Mouse (Mus musculus): ENCODE results near the gene Cd81. TPM values are rescaled to one million over a fixed set of nuclear protein-coding genes. Genes with fewer than 3 reads are reported as not detected.

Gene Cd81
- polyA plus RNA-seq, 1 experiment from 2014 or later, result 276 TPM

GRCm38 (mm10) chr7:143053008-143053899 lies 715 bp downstream of the Cd81 start:
- H3K36me3 ChIP-seq (ENCODE audit: control insufficient read depth, insufficient read depth, low read length), result no peaks in the 10 kb centered on the region
- H3K9ac ChIP-seq (ENCODE audit: low read length), result peak overlapping the region; percentile 94
- no peaks in the 10 kb centered on the region for H3K27me3 ChIP-seq (ENCODE audit: control insufficient read depth, insufficient read depth, low read length)
- peak overlapping the region; percentile 57 for H3K27ac ChIP-seq (ENCODE audit: low read depth, low read length)
- ATAC-seq (ENCODE audit: low FRiP score) (peak; percentile 72), DNase-seq (ENCODE audit: low spot score, missing footprints) (peak; percentile 97)
- peaks cover 25% of the 10 kb centered on the region for H3K4me1 ChIP-seq (ENCODE audit: control insufficient read depth, insufficient read depth, low read length)
- no peaks in the 10 kb centered on the region for H3K9me3 ChIP-seq (ENCODE audit: control insufficient read depth, low read length)
- WGBS, result under 1% methylated on average over 46 of the region's 46 CpGs
- peak overlapping the region; percentile 93 for H3K4me3 ChIP-seq (ENCODE audit: low read depth, low read length)
- peak overlapping the region; percentile 93 for H3K4me2 ChIP-seq

- Histone ChIP-seq H3K27ac (ENCODE audit: low read depth, low read length) (no peak overlapping the region), H3K4me1 (ENCODE audit: control insufficient read depth, insufficient read depth, low read length) (peaks cover 25% of the 10 kb centered on the region), H3K4me3 (ENCODE audit: low read depth, low read length) (peak overlapping the region; percentile 93), H3K27me3 (ENCODE audit: control insufficient read depth, insufficient read depth, low read length) (no peaks in the 10 kb centered on the region), H3K9me3 (ENCODE audit: control insufficient read depth, low read length) (no peaks in the 10 kb centered on the region), H3K36me3 (ENCODE audit: control insufficient read depth, insufficient read depth, low read length) (no peaks in the 10 kb centered on the region), H3K9ac (ENCODE audit: low read length) (peak overlapping the region; percentile 94), H3K4me2 (peak overlapping the region; percentile 93)
- WGBS, result 65% methylated on average over 11 of the region's 11 CpGs
- DNase-seq (ENCODE audit: low spot score, missing footprints) (peak; percentile 86), ATAC-seq (ENCODE audit: low FRiP score) (no peak)
These were observed 1.5 kb downstream of the Cd81 start for GRCm38 (mm10) chr7:143053961-143054611.

- Histone ChIP-seq H3K27ac (ENCODE audit: low read depth, low read length) (no peak overlapping the region), H3K4me1 (ENCODE audit: control insufficient read depth, insufficient read depth, low read length) (peaks cover 25% of the 10 kb centered on the region)
- WGBS, result 60% methylated on average over 3 of the region's 3 CpGs
These were observed 2.0 kb downstream of the Cd81 start for GRCm38 (mm10) chr7:143054612-143054965.

GRCm38 (mm10) chr7:143055001-143055400 lies 2.5 kb downstream of the Cd81 start:
- H3K27me3 ChIP-seq (ENCODE audit: control insufficient read depth, insufficient read depth, low read length), result no peaks in the 10 kb centered on the region
- peak overlapping the region; percentile 93; the same call in 1 of the 2 replicates for H3K4me2 ChIP-seq
- whole genome bisulfite sequencing, result 81% methylated on average over 3 of the region's 3 CpGs
- no peak for ATAC-seq (ENCODE audit: low FRiP score)
- DNase-seq (ENCODE audit: low spot score, missing footprints), result peak; percentile 45
- no peaks in the 10 kb centered on the region for H3K9me3 ChIP-seq (ENCODE audit: control insufficient read depth, low read length)
- H3K4me3 ChIP-seq (ENCODE audit: low read depth, low read length), result no peak overlapping the region
- H3K27ac ChIP-seq (ENCODE audit: low read depth, low read length), result no peak overlapping the region
- H3K36me3 ChIP-seq (ENCODE audit: control insufficient read depth, insufficient read depth, low read length), result no peaks in the 10 kb centered on the region
- peaks cover 25% of the 10 kb centered on the region for H3K4me1 ChIP-seq (ENCODE audit: control insufficient read depth, insufficient read depth, low read length)
- 0 out of 2 replicates have a peak overlapping the region, but pooled peaks have one; percentile 9 for H3K9ac ChIP-seq (ENCODE audit: low read length)

More at GRCm38 (mm10) chr7:143054612-143054965, 2.0 kb downstream of the Cd81 start:
- Histone ChIP-seq H3K4me2 (peak overlapping the region; percentile 93), H3K27me3 (ENCODE audit: control insufficient read depth, insufficient read depth, low read length) (no peaks in the 10 kb centered on the region), H3K4me3 (ENCODE audit: low read depth, low read length) (peak overlapping the region; percentile 93), H3K36me3 (ENCODE audit: control insufficient read depth, insufficient read depth, low read length) (no peaks in the 10 kb centered on the region), H3K9me3 (ENCODE audit: control insufficient read depth, low read length) (no peaks in the 10 kb centered on the region), H3K9ac (ENCODE audit: low read length) (0 out of 2 replicates have a peak overlapping the region, but pooled peaks have one; percentile 9)
- DNase-seq (ENCODE audit: low spot score, missing footprints) (no peak), ATAC-seq (ENCODE audit: low FRiP score) (no peak)

- H3K4me3 ChIP-seq (ENCODE audit: low read depth, low read length), result no peak overlapping the region
- peaks cover 25% of the 10 kb centered on the region for H3K4me1 ChIP-seq (ENCODE audit: control insufficient read depth, insufficient read depth, low read length)
- H3K27me3 ChIP-seq (ENCODE audit: control insufficient read depth, insufficient read depth, low read length), result no peaks in the 10 kb centered on the region
- WGBS, result 88% methylated on average over 11 of the region's 11 CpGs
- no peak overlapping the region for H3K9ac ChIP-seq (ENCODE audit: low read length)
- H3K9me3 ChIP-seq (ENCODE audit: control insufficient read depth, low read length), result no peaks in the 10 kb centered on the region
- DNase-seq (ENCODE audit: low spot score, missing footprints) (no peak), ATAC-seq (ENCODE audit: low FRiP score) (no peak)
- H3K36me3 ChIP-seq (ENCODE audit: control insufficient read depth, insufficient read depth, low read length), result no peaks in the 10 kb centered on the region
- H3K27ac ChIP-seq (ENCODE audit: low read depth, low read length), result no peak overlapping the region
- H3K4me2 ChIP-seq, result no peak overlapping the region
These were observed 3.1 kb downstream of the Cd81 start for GRCm38 (mm10) chr7:143055499-143056186.

- Histone ChIP-seq H3K36me3 (ENCODE audit: control insufficient read depth, insufficient read depth, low read length) (no peaks in the 10 kb centered on the region; the same call in 1 of the 2 replicates), H3K9ac (ENCODE audit: low read length) (no peak overlapping the region), H3K9me3 (ENCODE audit: control insufficient read depth, low read length) (no peaks in the 10 kb centered on the region), H3K4me3 (ENCODE audit: low read depth, low read length) (no peak overlapping the region), H3K4me2 (no peak overlapping the region), H3K27ac (ENCODE audit: low read depth, low read length) (no peak overlapping the region), H3K27me3 (ENCODE audit: control insufficient read depth, insufficient read depth, low read length) (no peaks in the 10 kb centered on the region), H3K4me1 (ENCODE audit: control insufficient read depth, insufficient read depth, low read length) (peaks cover 24% of the 10 kb centered on the region)
- ATAC-seq (ENCODE audit: low FRiP score), result no peak
- 93% methylated on average over 5 of the region's 5 CpGs for WGBS
- no peak for DNase-seq (ENCODE audit: low spot score, missing footprints)
These were observed 4.5 kb downstream of the Cd81 start for GRCm38 (mm10) chr7:143057023-143057422.

- 84% methylated on average over 9 of the region's 9 CpGs for WGBS
- H3K4me2 ChIP-seq, result no peak overlapping the region
- peaks cover under 1% of the 10 kb centered on the region; the same call in 1 of the 2 replicates for H3K36me3 ChIP-seq (ENCODE audit: control insufficient read depth, insufficient read depth, low read length)
- H3K9ac ChIP-seq (ENCODE audit: low read length), result no peak overlapping the region
- DNase-seq (ENCODE audit: low spot score, missing footprints) (no peak), ATAC-seq (ENCODE audit: low FRiP score) (no peak)
- no peaks in the 10 kb centered on the region for H3K27me3 ChIP-seq (ENCODE audit: control insufficient read depth, insufficient read depth, low read length)
- peaks cover 21% of the 10 kb centered on the region for H3K4me1 ChIP-seq (ENCODE audit: control insufficient read depth, insufficient read depth, low read length)
- no peak overlapping the region for H3K27ac ChIP-seq (ENCODE audit: low read depth, low read length)
- no peaks in the 10 kb centered on the region for H3K9me3 ChIP-seq (ENCODE audit: control insufficient read depth, low read length)
- no peak overlapping the region for H3K4me3 ChIP-seq (ENCODE audit: low read depth, low read length)
These were observed 5.2 kb downstream of the Cd81 start for GRCm38 (mm10) chr7:143057667-143058220.

GRCm38 (mm10) chr7:143058221-143058697 lies 5.7 kb downstream of the Cd81 start:
- DNase-seq (ENCODE audit: low spot score, missing footprints) (no peak), ATAC-seq (ENCODE audit: low FRiP score) (no peak)
- H3K9ac ChIP-seq (ENCODE audit: low read length), result no peak overlapping the region
- H3K4me3 ChIP-seq (ENCODE audit: low read depth, low read length), result no peak overlapping the region
- no peak overlapping the region for H3K4me2 ChIP-seq
- no peak overlapping the region for H3K27ac ChIP-seq (ENCODE audit: low read depth, low read length)
- no peaks in the 10 kb centered on the region for H3K9me3 ChIP-seq (ENCODE audit: control insufficient read depth, low read length)
- 81% methylated on average over 5 of the region's 5 CpGs for WGBS
- H3K4me1 ChIP-seq (ENCODE audit: control insufficient read depth, insufficient read depth, low read length), result peaks cover 21% of the 10 kb centered on the region
- H3K36me3 ChIP-seq (ENCODE audit: control insufficient read depth, insufficient read depth, low read length), result peaks cover 5% of the 10 kb centered on the region; the same call in 1 of the 2 replicates
- H3K27me3 ChIP-seq (ENCODE audit: control insufficient read depth, insufficient read depth, low read length), result no peaks in the 10 kb centered on the region

Data from midbrain, embryonic 11.5 days (tissue).